Mouse (Mus musculus): ENCODE data around the gene Kdm5b. TPM values are rescaled to one million over a fixed set of nuclear protein-coding genes. Genes with fewer than 3 reads are reported as not detected.
"Not testable (repeated sequence)": the region's sequence is repeated elsewhere in the genome, so short reads cannot be mapped to it uniquely, and the experiment has no call there.

Kdm5b gene
- polyA plus RNA-seq, 1 experiment from 2014 or later: 4.8 TPM

DNA sequence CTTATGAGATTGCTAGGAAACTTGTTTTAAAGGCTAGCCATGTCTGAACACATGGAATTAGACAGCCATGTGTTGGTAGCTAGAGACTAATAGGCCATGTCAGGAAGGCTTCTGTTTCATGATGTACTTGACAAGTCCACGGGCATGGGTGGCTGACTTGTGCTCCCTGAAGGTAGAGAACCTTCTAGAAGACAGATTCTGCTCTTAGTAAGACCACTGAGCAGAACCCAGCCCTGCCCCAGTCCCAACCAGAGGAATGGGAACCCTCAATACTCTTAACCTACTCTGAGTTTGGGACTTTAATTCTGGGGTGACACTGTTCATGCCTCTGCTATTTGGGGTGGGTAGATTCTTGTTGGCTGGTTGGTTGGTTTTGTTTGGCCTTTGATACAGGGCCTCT lies 35.0 kb upstream of the Kdm5b start:
- H3K36me3 ChIP-seq (ENCODE audit: inconsistent target): no peaks in the 10 kb centered on the region
- no peaks in the 10 kb centered on the region for H3K79me2 ChIP-seq (ENCODE audit: inconsistent target)
- no peak overlapping the region for H3K4me3 ChIP-seq (ENCODE audit: inconsistent target)
- 100% methylated on average over 1 of the region's 1 CpGs for WGBS (ENCODE audit: missing documents)
- no peak overlapping the region for H3K27ac ChIP-seq

GRCm38 (mm10) chr1:134526752-134527151 lies 33.2 kb upstream of the Kdm5b start:
- Histone ChIP-seq H3K27ac (no peak overlapping the region), H3K79me2 (ENCODE audit: inconsistent target) (no peaks in the 10 kb centered on the region), H3K36me3 (ENCODE audit: inconsistent target) (no peaks in the 10 kb centered on the region), H3K4me3 (ENCODE audit: inconsistent target) (no peak overlapping the region)
- WGBS (ENCODE audit: missing documents): 89% methylated on average over 6 of the region's 6 CpGs

DNA sequence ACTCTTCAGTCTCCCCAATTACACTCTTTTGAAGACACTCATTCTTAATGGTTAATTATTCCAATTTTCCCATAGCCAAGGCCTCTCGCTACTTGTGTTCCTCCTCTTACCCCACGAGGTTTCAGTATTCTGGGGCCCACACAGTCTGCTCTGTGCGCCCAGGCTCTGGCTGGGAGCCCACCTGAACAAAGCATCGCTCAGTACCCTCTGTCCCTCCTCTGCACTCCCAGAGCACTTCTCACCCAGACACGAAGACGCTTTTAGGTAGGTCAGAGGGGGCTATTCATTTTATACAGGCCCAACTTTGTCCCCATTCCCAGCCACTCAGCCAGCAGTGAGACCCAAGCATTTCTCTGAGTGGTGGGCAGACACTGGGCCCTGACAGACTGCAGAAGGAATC lies 29.4 kb upstream of the Kdm5b start:
- no peaks in the 10 kb centered on the region for H3K79me2 ChIP-seq (ENCODE audit: inconsistent target)
- H3K36me3 ChIP-seq (ENCODE audit: inconsistent target): no peaks in the 10 kb centered on the region
- no peak overlapping the region for H3K27ac ChIP-seq
- no peak overlapping the region for H3K4me3 ChIP-seq (ENCODE audit: inconsistent target)
- 92% methylated on average over 6 of the region's 6 CpGs for WGBS (ENCODE audit: missing documents)

DNA sequence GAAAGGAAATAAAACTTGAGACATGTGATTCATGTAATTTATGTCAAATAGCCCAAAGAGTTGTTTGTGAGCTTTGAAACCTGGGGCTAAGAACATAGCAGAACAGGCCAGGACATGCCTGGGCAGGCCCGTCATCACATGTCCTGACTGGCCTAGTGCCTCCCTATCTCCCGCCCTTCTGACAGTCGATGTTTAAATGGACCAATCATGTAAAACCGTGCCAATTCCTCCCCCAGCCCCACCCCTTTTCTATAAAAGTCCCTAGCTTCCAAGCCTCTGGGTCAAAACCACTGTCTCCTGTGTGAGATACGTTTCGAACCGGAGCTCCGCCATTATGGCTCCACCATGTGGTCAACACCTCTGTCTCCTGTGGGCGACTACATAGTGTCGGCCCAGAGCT lies 26.3 kb upstream of the Kdm5b start:
- H3K4me3 ChIP-seq (ENCODE audit: inconsistent target); H3K36me3 ChIP-seq (ENCODE audit: inconsistent target); H3K27ac ChIP-seq; H3K79me2 ChIP-seq (ENCODE audit: inconsistent target): not testable (repeated sequence)
- 100% methylated on average over 7 of the region's 10 CpGs for WGBS (ENCODE audit: missing documents)

DNA sequence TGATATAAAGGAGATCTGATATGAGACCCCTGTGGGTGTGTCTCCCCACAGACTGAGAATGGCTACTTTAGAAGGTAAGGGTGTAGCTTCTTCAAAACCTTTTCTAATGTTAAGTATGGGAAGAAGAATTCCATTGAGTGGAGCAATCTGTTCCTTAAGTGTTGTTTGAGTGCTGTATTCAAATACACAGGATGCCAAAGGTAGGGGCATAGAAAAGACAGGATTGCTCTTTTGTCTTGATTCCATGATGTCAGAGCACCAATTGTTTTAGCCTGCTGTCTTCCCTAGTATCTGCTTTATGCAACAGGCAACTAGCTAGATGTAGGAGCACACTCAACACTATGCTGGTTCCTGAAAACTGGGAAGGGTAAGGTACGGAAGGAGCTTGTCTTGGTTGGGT lies 24.9 kb upstream of the Kdm5b start:
- H3K36me3 ChIP-seq (ENCODE audit: inconsistent target): no peaks in the 10 kb centered on the region
- no peaks in the 10 kb centered on the region for H3K79me2 ChIP-seq (ENCODE audit: inconsistent target)
- 100% methylated on average over 1 of the region's 1 CpGs for WGBS (ENCODE audit: missing documents)
- H3K4me3 ChIP-seq (ENCODE audit: inconsistent target): no peak overlapping the region
- H3K27ac ChIP-seq: no peak overlapping the region

DNA sequence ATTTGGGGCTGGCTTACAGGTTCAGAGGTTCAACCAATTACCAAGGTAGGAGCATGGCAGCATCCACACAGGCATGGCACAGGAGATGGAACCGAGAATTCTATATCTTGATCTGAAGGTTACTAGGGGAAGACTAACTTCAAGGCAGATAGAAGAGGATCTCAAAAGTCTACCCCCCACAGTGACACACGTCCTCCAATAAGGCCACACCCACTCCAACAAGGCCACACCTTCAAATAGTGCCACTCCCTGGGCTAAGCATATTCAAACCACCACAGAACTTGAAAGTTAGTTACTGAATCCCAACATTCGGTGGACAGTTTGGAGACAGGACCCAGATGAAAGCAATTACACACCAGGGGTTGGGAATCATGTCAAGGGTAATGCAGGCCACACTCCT lies 24.5 kb upstream of the Kdm5b start:
- 82% methylated on average over 3 of the region's 3 CpGs for WGBS (ENCODE audit: missing documents)
- Histone ChIP-seq H3K36me3 (ENCODE audit: inconsistent target) (no peaks in the 10 kb centered on the region), H3K27ac (no peak overlapping the region)

DNA sequence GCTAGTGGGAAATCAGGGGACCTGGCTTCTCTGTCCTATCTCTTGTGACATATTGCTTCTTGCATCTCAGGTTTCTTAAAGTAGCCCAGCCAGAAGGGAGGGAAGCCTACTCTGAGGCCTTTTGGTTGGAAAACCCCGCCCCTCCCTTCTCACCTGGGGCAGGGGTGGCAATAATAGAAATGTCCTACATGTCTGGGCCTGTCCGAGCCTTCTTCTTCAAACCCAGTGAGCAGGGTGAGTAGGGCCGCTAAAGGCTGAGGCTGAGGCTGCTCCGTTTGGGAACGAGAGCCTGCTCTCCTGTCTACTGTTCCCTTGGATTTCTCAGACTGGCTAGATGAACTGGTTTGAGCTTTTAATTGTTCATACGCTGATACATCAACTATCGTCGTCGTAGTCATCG lies 19.4 kb upstream of the Kdm5b start:
- Histone ChIP-seq H3K79me2 (ENCODE audit: inconsistent target) (no peaks in the 10 kb centered on the region), H3K27ac (no peak overlapping the region), H3K36me3 (ENCODE audit: inconsistent target) (no peaks in the 10 kb centered on the region), H3K4me3 (ENCODE audit: inconsistent target) (no peak overlapping the region)
- WGBS (ENCODE audit: missing documents): 95% methylated on average over 10 of the region's 10 CpGs

More for the DNA sequence above, 24.5 kb upstream of the Kdm5b start:
- Histone ChIP-seq H3K4me3 (ENCODE audit: inconsistent target) (no peak overlapping the region), H3K79me2 (ENCODE audit: inconsistent target) (no peaks in the 10 kb centered on the region)

GRCm38 (mm10) chr1:134548231-134548630 lies 11.7 kb upstream of the Kdm5b start:
- WGBS (ENCODE audit: missing documents): 94% methylated on average over 4 of the region's 4 CpGs
- H3K36me3 ChIP-seq (ENCODE audit: inconsistent target): no peaks in the 10 kb centered on the region
- H3K27ac ChIP-seq: no peak overlapping the region
- H3K79me2 ChIP-seq (ENCODE audit: inconsistent target): no peaks in the 10 kb centered on the region
- H3K4me3 ChIP-seq (ENCODE audit: inconsistent target): no peak overlapping the region

GRCm38 (mm10) chr1:134549632-134550132 lies 10.3 kb upstream of the Kdm5b start, which contains the start of gene Mgat4e:
Gene Mgat4e (minus strand): TSS chr1:134549682.
- Histone ChIP-seq H3K79me2 (ENCODE audit: inconsistent target) (no peaks in the 10 kb centered on the region), H3K36me3 (ENCODE audit: inconsistent target) (no peaks in the 10 kb centered on the region), H3K27ac (no peak within 1 kb of the TSS), H3K4me3 (ENCODE audit: inconsistent target) (no peak within 1 kb of the TSS)
- WGBS (ENCODE audit: missing documents): 29% methylated on average over 6 of the region's 7 CpGs

DNA sequence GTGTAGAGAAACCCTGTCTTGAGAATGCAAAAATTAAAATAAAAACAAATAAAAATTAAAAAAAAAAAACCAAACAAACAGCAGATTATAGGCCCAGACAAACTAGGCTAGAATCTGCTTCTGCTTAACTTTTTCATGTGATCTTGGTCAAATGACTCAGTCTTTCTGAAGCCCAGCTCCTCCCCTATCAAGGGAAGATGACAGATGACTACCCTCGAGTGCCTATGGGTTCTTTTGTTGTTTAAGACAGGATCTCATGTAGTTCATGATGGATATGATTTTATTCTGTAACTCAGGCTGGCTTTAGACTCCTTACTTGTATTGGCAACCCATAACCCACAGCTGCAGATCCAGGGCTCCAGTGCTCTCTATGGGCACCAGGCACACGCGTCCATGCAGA lies 8.1 kb upstream of the Kdm5b start:
- WGBS (ENCODE audit: missing documents): 70% methylated on average over 3 of the region's 3 CpGs
- H3K4me3 ChIP-seq (ENCODE audit: inconsistent target): no peak overlapping the region
- no peak overlapping the region for H3K27ac ChIP-seq
- H3K36me3 ChIP-seq (ENCODE audit: inconsistent target): no peaks in the 10 kb centered on the region
- no peaks in the 10 kb centered on the region for H3K79me2 ChIP-seq (ENCODE audit: inconsistent target)

- Histone ChIP-seq H3K4me3 (ENCODE audit: inconsistent target) (no peak overlapping the region), H3K36me3 (ENCODE audit: inconsistent target) (no peaks in the 10 kb centered on the region), H3K27ac (no peak overlapping the region), H3K79me2 (ENCODE audit: inconsistent target) (no peaks in the 10 kb centered on the region)
- WGBS (ENCODE audit: missing documents): 83% methylated on average over 3 of the region's 3 CpGs
Observed at GRCm38 (mm10) chr1:134552396-134552795, 7.6 kb upstream of the Kdm5b start.

GRCm38 (mm10) chr1:134555240-134555870 lies 4.6 kb upstream of the Kdm5b start:
- Histone ChIP-seq H3K36me3 (ENCODE audit: inconsistent target) (no peaks in the 10 kb centered on the region), H3K4me3 (ENCODE audit: inconsistent target) (no peak overlapping the region), H3K79me2 (ENCODE audit: inconsistent target) (no peaks in the 10 kb centered on the region), H3K27ac (no peak overlapping the region)
- WGBS (ENCODE audit: missing documents): 77% methylated on average over 13 of the region's 13 CpGs

DNA sequence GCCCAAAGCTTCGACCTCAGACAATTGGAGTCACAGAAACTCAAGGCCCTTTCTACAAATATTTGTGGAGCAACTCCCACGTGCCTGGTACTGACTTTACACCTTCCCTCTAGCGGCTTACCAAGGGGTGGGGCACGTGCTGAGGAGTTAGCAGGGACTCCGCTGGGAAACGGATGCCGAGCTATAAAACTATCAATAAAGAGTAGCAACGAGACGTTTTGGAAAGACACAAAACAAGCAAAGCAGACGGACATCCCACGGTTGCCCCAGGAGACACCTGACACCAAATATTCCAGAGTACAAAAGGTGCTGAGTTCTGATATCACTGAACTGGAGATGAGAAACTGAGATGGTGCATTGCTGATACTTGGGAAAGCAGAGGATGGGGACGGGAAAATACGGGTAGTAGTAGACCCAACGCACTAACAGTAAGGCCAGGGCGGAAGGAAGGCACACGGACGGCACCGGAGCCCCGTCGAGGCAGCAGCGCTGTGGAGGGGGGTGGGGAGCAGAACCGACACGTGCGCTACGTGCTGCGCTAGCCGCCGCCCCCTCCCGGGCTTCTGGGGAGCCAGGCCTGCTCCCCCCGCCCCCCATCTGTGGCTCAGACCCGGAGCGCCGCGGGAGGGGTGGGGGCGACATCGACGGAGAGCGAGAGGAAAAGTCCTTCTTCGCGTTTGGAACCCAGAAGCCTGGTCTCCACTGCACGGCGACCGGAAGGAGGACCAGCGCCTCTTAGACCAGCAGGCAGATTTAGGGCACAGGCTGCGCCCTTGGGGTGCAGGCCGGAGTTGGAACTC lies 3.9 kb upstream of the Kdm5b start:
- Histone ChIP-seq H3K27ac (peak overlapping the region; percentile 24; the same call in 1 of the 2 replicates), H3K79me2 (ENCODE audit: inconsistent target) (no peaks in the 10 kb centered on the region), H3K4me3 (ENCODE audit: inconsistent target) (peak overlapping the region; percentile 48), H3K36me3 (ENCODE audit: inconsistent target) (no peaks in the 10 kb centered on the region)
- 9% methylated on average over 45 of the region's 46 CpGs for WGBS (ENCODE audit: missing documents)

DNA sequence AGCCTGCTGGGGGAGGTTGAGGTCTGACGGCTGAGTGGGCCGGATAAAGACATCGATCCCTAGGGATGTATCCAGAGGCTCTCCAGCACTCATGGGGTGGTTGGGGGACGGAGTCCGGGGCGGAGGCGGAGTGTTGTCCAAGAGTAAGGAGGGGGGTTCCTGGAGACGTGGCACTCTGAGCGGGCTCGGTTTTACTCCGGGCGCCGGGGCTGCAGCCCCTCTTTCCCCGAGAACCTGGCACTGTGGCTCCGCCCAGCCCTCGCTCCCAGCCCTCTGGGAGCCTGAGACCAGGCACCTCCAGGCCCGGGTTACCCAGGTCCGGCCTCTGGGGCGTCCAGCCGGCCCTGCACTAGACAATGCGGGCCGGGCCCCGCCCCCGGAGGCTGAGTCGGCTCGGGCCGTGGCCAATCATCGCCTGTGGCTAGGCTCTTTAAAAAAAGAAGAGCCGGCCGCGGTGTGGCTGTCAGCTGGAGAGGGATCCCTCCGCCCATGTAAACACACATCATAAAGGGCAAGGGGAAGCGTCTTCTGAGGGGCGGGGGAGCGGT lies 3.2 kb upstream of the Kdm5b start:
- H3K36me3 ChIP-seq (ENCODE audit: inconsistent target): no peaks in the 10 kb centered on the region
- H3K79me2 ChIP-seq (ENCODE audit: inconsistent target): no peaks in the 10 kb centered on the region
- peak overlapping the region; percentile 48 for H3K4me3 ChIP-seq (ENCODE audit: inconsistent target)
- H3K27ac ChIP-seq: peak overlapping the region; percentile 24; the same call in 1 of the 2 replicates
- 1% methylated on average over 35 of the region's 35 CpGs for WGBS (ENCODE audit: missing documents)

DNA sequence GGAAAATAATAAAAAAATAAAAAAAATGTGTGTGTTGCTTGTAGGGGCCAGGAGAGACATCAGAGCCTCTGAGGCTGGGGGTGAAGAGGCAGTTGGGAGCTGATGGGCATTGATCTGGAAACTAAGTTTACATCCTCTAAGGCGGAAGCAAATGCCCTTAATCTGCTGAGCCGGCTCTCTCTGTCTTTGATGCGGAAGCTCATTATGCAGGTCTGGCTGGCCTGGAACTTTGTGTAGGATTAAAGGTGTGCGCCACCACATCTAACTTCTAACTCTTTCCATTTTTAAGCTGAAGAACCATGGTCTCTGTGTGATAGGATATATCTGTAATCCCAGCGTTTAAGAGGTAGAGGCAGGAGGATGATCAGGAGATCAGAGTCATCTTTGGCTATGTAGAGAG lies 1.5 kb upstream of the Kdm5b start:
- Histone ChIP-seq H3K36me3 (ENCODE audit: inconsistent target) (no peaks in the 10 kb centered on the region), H3K4me3 (ENCODE audit: inconsistent target) (no peak overlapping the region), H3K27ac (no peak overlapping the region), H3K79me2 (ENCODE audit: inconsistent target) (peaks cover 4% of the 10 kb centered on the region; the same call in 1 of the 2 replicates)
- WGBS (ENCODE audit: missing documents): 89% methylated on average over 5 of the region's 5 CpGs

Measured in macrophage (primary cell).